Mouse (Mus musculus) kidney, postnatal 36 days (tissue): ENCODE data around the gene Zbtb7a.

Experiments
- DNase-seq, 2 experiments: peaks; one replicate each; pipeline ENCODE4 v3.0.0; 2021 to 2022; ENCODE audit warnings: mixed read lengths in 2 of 2

The Zbtb7a gene

DNA sequence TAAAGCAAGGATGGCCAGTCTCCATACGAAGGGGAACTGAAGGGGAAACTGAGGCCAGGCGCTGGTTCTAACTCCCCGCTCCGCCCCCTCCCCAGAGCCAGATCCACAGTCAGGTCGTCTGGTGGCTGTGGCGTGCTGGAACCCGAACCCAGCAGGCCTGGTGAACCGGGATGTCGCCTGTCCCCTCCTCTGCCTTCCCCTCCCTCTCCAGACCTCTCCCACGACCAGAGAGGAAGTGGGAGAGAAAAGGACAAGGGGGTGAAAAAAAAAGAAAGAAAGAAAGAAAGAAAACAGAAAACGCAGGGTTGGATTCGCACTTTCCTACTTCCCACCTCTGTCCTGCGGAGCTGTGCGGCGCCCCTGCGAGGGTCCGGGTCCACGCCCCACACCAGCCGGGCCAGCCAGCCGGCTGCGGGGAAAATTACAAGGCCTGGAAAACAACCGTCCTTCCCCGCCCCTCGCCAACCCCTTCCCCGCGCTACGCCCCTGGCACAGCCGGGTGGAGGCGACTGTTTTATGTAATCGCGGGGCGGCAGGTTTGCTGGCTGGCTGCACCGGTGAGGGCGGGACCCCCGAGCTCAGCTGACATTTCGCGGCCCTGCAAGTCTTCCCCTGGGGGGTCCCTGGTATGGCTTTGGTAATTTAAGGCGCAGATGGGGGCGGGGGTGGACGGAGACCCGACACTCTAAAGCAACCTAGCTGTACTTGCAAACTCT is at the start of gene Zbtb7a:
Gene Zbtb7a (plus strand): TSS at position 255 of the 716 bp plus-strand sequence.
- DNase-seq, result peak; percentile 68 to 78

GRCm38 (mm10) chr10:81087021-81087420 is 48.0 kb upstream of the Zbtb7a start:
- DNase-seq, result peak; percentile 29 to 59

GRCm38 (mm10) chr10:81089216-81089615 is 45.8 kb upstream of the Zbtb7a start:
- DNase-seq, result no peak

DNA sequence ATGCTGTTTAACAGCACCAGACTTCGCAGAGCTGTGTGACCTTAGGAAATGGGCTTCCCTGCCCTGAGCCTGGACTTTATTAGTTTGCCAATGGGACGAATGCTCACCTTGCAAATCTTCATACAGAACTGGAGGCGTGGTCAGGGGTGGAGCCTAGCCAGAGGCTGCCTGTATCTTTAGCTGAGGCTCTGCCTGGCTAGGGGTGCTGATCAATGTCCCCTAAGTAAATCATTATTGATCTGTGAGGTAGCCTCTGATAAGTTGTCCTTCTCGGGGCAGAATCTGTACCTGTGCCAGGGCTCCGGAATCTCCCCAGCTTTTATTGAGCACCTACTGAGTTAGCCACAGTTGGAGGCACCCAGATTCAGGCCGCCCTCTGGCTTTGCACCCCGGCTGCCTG is 44.4 kb upstream of the Zbtb7a start:
- no peak for DNase-seq

- peak; percentile 82 to 85 for DNase-seq
Observed at GRCm38 (mm10) chr10:81092465-81093250, 42.4 kb upstream of the Zbtb7a start.

DNA sequence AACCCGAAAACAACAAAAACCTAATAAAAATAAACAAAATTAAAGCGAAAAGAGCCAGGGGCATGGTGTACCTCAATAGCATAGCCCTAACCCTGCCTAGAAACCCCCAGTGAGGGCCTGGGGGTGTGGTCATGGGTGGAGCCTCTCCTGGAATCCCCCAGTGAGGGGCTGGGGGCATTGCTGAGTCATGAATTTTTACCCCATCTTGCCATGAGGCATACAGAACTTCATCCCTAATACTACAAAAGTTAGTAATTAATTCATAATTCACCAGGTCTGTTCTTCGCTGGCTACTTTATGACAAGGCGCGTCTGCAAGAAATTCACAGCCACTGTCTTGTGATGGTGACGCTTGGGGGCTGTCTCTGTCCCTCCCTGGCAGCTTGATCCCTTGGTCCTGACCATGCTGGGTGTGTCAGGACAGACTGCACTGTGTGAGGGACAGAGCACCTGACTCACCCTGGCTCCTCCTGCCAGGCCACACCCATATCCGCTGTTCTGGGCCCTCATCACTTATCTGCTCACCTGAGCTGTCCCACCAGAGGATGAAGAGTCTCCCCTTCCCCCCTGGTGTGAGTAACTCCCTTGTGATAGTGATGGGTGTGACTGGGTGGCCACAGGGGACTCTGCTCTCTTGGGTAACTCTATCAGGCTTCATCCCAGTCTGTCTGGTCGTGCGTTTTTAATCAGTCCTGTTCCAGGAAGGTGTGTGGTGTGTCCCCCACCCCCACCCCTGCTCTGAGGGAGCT is 39.9 kb upstream of the Zbtb7a start:
- no peak for DNase-seq

- peak; percentile 97 for DNase-seq
Observed at GRCm38 (mm10) chr10:81105565-81106112, 29.4 kb upstream of the Zbtb7a start, which contains the start of gene Map2k2. Gene Map2k2 (plus strand): TSS chr10:81105915.

- peak; percentile 84 to 93 for DNase-seq
Observed at GRCm38 (mm10) chr10:81106113-81106721, 28.8 kb upstream of the Zbtb7a start.

DNA sequence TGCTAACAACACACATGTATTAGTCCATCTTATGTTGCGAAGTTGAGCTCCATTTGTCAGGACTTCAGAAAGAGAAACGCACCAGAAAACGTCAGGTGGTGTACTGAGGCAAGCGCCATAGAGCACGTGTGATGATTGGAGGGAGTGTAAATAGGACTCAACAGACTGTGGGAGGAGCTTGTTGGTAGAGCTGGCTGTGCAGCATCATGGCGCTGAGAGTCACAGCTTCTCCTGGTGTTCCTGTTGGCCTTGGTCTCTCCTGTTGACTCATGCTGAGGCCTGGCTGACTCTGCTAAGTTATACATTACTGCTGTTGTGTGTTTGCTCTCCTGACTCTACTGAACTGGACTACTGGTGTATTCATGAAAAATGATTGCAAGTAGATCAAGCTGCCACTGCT is 22.1 kb upstream of the Zbtb7a start:
- no peak for DNase-seq

DNA sequence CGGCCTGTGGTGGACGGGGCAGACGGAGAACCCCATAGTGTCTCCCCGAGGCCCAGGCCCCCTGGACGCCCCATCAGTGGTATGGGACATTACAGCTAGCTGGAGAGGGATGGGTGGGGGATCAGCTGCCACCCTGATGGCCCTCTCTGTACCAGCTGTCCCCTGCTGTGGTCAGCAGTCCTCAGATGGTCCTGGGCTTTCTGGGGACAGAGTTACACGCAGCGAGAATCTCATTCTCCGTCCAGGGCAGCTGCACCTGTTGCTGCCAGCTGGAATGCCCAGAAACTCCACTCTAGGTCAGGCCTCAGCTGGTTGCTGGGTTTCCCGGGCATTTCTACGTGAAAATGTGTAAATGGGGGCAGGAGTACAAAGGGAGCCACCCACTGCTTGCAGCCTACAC is 15.4 kb upstream of the Zbtb7a start:
- DNase-seq, result no peak

DNA sequence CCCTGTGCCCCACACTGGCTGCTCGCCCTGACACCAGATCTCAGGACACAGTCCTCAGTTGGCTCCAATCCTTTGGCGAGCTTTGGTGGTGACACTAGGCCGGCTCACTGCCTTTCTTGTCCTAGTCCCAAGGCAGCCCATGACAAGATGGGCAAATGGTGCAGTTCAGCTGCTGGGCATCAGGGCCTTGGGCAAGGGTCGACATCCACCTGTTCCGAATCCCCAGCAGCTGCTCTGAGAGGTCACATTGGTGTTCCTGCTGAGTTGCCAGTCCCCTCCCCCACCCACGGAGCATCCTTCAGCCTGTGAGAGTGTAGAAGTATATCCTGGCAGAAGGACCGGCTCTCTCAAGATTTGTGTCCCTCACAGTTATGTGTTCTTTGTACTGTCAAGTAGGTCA is 14.4 kb upstream of the Zbtb7a start:
- no peak for DNase-seq

- DNase-seq, result no peak
Observed at GRCm38 (mm10) chr10:81122889-81123288, 12.1 kb upstream of the Zbtb7a start.

GRCm38 (mm10) chr10:81123500-81123899 is 11.5 kb upstream of the Zbtb7a start:
- DNase-seq, result no peak

DNA sequence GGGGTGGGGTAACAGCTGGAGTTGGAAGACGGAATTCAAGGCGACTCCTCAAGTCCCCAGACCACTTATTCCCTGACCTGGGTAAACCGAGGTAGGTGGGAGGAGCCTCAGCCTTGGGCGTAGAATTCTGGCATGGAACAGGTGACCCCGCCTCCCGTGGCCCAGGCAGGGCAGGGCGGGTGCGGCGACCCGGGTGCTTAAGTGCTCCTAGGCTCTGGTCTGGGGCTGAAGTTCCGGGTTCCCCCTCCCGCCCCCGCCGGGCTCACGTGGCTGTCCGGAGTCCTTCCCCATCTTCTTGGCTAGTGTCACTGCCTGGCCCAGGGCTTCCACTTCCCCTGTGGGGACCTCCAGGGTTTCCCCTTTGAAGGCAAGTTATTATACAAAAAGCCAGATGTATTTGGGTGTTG is 836 bp upstream of the Zbtb7a start:
- peak; percentile 91 to 93 for DNase-seq

DNA sequence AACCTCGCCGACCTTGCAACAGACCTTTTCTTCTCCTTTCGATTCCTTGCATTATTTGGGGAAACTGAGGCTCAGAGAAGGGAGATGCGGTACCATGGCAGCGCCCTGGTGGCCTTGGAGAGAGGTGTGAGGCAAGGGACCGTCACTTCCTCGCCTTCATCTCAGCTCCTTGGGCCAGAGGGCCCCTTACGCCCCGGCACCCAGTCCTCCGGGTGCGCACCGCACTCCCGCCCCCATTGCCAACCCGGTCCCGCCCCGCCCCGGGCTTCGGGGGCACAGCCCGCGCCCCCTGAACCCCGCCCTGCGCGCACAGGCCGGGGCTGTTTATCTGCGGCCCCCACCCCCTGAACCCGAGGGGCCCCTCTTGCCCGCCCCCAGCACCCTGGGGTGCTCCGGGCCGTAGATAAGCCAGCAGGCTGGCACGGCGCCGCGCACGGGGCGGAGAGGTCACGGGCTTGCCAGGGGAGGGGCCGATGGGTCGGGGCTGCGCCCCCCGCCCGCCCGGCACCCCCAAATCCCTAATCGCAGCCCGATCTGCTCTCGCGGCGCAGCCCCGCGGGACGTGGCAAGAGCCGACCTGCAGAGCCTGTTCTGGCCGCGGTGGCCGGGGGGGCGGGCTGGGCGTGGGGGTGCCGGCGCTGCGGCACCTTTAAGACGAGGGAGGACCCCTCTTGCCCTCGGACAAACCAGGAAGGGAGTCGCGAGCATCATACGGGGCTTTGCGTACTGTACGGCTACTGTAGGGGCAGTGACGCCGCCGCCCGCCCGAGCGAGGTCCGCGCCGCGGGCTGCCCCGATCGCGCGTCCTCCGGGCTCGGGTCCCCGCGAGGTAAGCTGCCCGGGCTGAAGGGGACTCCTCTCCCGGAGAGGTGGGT is 1.0 kb downstream of the Zbtb7a start:
- DNase-seq, result peak; percentile 83

DNA sequence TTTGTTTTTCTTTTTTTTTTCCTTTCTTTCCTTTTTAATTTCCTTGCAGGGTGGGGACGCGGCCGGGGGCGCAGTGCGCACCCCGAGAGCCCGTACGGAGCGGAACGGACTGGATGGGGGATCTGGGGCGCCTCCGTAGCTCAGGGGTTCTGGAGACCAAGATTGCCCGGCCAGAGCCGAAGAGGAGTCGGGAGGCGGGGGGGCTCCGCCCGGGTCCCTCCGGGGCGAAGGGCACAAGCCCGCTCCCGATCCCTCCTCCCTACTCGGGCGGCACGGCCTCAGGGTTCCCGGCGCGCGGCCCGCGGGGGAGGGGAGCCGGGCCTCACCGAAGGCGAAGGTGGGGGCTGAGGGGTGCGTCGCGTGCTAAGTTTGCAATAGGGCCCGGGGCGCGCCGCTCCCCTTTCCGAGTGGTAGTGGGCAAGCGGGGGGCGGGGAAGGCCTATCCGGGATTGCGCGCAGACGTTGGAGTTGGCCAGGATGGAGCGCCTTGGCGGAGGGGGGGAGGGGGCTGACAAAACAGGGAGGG is 1.7 kb downstream of the Zbtb7a start:
- DNase-seq, result peak; percentile 89 to 93

DNA sequence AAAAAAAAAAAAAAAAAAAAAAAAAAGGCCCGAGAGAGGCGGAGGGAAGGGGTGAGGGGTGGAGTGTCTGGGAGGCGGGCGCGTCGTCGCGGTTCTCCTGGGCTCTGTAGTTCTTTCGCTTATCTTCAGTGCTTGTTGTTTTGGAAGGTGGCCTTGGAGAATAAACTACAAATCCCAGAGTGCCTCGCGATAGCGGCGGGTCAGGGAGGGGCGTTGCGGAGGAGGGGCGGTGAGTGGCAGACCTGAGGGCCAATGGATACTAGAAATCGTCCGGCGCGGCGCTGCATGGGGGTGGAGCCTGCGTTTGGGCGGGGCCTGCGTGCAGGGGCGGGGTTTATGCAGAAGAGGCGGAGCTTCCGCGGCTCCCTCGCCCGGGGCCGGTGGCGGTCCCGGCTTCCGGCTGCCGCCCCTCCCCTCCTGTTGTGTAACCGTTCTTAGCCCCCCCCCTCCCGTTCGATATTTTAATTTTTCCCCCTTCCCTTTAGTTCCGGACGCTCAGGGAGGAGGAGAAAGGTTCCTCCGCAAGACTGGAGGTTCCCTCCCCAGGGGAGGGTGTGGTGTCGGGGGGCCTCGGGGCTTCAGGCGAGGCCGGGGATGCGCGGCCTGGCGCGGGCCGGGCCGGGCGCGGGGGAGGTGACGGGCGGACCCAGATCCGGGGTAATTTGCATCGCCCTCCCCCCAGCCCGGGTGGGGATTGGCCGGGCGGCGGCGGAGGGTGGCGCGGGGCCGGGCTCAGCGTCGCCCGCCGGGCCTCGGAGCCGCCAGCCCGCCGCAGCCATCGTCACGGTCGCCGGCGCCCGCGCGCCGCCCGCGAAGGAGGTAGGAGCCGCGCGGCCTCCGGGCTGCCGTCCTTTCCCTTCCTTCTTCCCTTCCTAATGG is 2.5 kb downstream of the Zbtb7a start:
- DNase-seq, result peak; percentile 98 to 99

DNA sequence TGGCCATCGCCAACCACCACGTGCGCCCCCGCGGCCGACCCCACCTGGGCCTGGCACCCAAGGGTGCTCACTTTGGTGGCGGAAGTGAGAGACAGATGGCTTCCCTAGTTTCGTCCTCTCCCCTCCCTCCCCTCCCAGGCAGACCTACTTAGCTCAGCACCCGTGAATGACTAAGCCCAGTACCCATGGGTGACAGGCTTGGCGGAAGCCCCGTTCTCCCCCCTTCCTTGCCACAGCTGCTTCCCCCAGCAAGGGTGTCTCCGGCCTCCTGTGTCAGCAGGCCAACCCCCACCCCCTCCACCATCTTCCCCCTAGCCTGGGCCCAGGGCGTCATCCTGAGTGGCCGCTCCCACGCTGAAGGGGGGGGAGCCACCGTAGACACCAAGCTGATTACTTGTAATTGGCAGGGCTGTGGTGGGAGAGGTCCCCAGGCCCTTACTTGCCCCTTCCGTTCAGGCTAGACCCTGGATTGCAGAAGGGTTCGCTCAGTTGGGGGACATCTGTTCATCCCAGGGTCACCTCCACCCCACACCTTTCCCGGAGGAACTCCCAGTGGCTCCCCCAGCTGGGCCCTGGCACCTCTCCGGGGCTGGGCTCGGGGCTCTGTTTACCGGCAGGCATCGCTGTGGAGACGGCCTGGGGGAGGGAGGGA is 3.2 kb downstream of the Zbtb7a start:
- peak; percentile 29 to 56 for DNase-seq

DNA sequence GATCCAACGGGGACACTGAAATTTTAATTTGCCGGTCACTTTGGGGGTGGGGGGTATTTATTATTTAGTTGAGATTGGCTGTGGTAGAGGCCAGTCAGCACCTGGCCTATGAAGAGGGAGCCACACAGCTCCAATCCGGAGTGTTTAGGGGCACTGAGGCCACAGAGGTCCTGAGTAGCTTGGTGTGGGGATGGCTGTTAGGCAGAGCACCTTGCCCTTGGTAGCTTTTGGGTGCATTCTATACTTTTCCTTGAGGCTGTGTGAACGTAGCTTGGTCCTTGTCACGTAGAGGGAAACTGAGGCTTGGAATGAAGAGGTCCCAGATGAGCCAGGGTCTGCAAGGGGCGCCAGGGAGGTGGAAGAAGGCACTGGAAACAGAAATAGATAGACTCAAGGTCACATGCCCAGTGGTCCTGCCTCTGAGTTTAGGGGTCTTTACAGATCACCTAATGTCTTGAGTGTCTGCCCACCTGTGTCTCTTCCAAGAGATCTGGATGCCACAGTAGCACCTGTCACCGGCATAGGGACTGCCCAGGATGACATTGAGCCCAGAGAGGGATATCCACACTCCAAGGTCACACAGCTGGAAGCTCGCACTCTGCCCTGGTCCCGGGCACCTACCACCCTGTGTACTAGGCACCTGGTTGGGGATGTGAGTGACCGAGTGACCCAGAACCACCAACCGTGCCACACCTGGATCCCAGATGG is 4.0 kb downstream of the Zbtb7a start:
- no peak for DNase-seq
